Mouse (Mus musculus): Measurements from ENCODE around the gene Atxn7l1.

Atxn7l1 gene

DNA sequence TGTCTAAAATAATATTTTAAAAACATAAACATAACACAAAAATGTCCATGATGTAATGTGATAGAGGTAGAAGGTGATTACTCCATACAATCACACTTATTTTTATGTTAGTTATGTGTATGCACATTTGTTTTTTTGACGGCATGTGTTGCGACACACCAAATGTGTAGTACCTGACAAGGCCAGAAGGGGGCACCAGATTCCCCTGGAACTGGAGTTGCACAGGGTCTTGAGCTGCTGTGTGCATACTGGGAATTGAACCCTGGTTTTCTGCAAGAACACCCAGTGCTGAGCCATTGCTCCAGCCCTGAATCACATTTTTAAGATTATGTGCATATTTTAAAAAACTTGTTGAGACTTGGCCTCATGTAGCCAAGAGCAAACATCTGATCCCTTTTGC lies 133.3 kb downstream of the Atxn7l1 start:
- peak; percentile 77 for DNase-seq

- DNase-seq, result peak; percentile 33
These were observed 136.9 kb downstream of the Atxn7l1 start for GRCm38 (mm10) chr12:33284344-33284936.

DNA sequence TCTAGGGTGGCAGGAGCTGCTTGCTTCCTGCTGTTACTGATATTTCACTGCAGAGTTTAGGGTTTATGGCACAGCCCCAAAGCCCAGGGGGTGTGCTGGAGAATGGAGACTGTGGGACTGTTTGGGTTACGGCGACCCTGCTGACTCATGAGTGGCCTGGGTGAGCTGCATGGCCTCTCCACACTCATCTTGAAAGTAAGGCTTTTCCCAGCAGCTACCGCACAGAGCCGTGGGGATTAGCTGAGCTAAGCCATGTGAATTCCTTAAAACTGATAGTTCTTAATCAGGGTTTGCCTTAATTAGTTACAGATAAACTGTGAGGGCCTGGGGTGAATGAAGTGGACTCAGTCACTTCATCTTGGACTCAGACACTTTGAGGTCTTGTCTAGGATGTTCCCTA lies 137.9 kb downstream of the Atxn7l1 start:
- peak; percentile 32 for DNase-seq

- peak; percentile 36 for DNase-seq
These were observed 138.6 kb downstream of the Atxn7l1 start for GRCm38 (mm10) chr12:33285933-33286649.

GRCm38 (mm10) chr12:33287686-33288085 lies 140.2 kb downstream of the Atxn7l1 start:
- peak; percentile 33 for DNase-seq

- DNase-seq, result no peak
These were observed 141.3 kb downstream of the Atxn7l1 start for GRCm38 (mm10) chr12:33288746-33289145.

DNA sequence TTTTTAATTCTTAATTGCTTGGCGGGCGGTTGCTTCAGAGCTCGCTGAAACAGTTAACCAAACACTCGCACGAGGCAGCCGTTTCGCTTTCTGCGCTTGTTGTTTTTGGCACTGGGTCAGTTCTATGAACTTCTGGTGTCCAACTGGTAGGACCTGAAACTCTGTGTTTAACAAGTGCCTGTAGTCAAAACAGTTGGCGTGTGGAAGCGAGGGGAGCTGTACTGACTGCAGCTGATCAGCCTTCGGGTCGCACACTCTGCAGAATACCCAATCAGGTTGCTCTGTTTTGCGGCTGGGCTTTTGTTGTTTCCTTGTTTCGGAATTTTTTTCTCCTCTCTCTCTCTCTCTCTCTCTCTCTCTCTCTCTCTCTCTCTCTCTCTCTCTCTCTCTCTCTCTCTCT lies 154.6 kb downstream of the Atxn7l1 start:
- peak; percentile 83 for DNase-seq

GRCm38 (mm10) chr12:33302523-33303383 lies 155.3 kb downstream of the Atxn7l1 start:
- DNase-seq, result peak; percentile 75

GRCm38 (mm10) chr12:33303384-33303770 lies 155.9 kb downstream of the Atxn7l1 start:
- peak; percentile 33 for DNase-seq

DNA sequence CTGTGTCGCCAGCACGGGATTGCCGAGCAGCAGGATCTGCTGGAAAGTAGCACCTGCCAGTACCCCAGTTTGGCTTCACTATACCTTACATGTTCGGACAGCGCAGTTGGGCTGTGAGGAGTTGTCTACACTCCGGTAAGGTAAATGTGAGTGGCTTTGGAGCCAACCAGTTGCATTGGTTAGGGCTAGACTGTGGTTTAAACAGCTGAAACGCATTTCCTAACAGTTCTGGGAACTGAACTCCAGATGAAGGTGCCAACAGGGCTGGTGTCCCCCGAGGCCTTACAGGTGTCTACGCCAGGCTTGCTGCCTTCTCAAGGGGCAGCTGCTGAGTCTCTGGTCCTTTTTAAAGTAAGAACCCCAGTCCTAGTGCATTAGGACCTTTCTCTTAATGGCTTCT lies 157.6 kb downstream of the Atxn7l1 start:
- no peak for DNase-seq

- DNase-seq, result no peak
These were observed 159.0 kb downstream of the Atxn7l1 start for GRCm38 (mm10) chr12:33306476-33306875.

DNA sequence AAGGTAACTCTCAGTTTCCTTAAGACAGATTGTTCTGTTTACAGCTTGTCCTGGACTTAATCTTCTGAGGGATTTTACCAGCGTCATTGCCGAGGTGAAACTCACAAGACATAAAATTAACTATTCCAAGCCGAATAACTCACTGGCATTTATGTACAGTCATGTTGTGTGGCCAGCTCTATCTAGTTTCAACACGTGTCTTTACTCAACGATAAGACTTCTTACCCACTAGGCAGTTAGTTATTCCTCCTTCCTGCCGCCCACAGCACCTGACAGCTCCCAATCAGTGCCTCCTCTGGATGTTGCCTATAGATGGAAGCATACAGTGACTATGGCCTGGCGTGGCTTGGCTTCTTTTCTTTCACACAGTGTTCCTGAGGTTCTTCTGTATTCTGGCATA lies 161.2 kb downstream of the Atxn7l1 start:
- no peak for DNase-seq

DNA sequence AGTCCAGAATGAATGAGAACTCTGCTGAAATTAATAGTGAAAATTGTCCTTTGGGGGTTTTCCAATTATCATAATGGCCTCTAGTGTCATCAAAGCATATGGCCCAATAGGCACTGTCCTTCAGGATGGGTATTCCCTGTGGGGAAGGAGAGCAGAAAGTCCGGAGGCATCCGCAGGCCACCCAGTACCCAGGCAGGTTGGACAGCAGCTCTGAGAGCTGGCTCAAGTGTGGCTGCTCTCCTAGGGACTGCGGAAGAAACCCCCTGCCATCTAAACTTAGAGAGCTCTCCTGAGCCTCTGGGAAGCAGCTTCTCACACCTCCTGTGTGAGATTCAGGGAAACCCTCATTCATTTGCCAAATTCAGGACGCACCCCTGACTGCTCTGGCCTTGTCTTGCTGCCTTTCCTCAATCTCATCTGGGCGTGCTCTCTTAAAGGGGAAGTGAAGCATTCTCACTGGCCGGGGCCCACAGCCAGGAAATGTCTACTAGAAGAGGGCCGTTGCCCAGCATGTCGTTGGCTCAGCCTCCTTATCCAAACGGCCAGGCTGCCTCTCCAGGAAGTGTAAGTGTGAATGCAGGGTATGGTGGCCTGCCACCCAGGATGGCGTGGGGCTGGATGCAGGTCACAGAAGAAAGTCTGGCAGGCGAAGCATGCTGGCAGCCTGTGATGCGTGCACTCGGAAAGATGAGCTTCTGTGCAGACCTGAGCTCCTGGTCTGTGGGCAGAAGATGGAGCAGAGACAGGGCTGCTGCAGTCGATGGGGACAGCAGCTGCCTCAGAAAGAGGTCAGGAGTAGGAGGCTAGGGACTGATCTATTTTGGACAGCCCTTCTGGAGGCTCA lies 166.6 kb downstream of the Atxn7l1 start:
- peak; percentile 83 for DNase-seq

DNA sequence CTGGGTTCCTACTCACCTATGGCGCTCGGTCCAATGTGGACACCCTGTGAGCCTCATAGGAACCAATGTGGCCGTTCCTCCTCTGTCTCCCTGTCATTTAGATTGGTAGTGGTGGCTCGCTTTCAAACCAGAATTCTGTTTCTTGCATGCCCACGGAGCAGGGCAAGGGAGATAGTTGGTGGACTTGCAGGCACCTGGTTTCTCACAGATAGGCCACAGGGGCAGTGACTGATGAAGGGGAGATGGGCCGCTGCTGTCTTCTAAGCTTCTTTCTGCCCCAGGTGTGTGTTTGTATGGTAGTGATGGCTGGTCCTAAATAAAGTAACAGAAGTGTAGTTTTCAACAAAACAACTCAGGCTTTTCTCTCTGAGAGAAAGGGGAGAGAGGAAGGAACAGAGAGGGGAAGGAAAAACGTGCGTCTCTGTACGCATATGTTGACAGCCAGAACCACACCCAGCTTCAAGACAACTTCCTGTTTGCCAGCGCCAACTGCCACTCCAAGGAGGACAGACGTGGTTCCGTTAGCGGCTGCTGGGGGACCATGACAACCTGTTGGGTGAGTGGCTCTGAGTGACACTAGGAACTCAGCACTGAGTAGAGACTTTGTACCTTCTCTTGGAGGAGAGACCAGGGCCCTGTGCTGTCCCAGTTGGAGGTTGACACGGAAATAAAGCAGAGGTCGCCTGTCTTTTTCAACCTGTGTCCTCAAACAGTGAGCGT lies 167.6 kb downstream of the Atxn7l1 start:
- DNase-seq, result peak; percentile 64

DNA sequence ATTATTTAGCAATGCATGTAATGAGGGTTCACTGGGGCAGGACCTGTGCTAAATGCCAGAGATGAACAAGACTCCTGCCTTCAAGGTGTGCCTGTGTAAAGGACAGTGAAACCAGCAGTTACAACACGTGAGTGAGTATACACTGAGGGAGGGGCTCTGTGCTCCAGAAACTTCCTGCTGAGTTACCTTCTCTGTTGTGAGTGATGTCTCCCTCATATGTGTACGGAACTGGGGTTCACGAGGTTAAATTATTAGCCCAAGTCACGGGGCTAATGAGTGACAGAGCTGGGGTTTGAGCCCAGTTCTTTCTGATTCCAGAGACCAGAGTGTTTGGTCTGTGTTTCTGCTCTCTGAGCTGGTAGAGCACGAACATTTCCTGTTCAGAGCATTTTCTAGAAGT lies 168.3 kb downstream of the Atxn7l1 start:
- DNase-seq, result no peak

GRCm38 (mm10) chr12:33317792-33318530 lies 170.5 kb downstream of the Atxn7l1 start:
- DNase-seq, result no peak

- DNase-seq, result no peak
These were observed 175.1 kb downstream of the Atxn7l1 start for GRCm38 (mm10) chr12:33322547-33322946.

DNA sequence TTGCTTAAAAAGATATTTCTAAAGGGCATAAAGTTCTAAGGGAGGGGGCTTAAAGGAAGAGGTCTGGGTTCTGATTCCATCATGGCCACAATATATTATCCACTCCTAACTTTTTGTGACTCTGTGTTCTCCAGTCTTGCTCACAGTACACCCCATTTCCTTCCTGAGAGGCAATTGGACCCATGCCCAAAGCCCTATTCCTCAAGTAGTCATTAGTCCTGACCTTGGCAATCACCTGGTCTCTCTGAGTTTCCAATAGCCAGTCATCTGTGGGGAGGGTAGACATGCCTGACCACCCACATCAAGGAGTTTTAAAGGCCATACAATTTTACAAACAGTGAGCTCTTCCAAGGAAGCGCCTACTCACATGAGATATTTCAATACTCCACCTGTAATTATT lies 176.3 kb downstream of the Atxn7l1 start:
- no peak for DNase-seq

DNA sequence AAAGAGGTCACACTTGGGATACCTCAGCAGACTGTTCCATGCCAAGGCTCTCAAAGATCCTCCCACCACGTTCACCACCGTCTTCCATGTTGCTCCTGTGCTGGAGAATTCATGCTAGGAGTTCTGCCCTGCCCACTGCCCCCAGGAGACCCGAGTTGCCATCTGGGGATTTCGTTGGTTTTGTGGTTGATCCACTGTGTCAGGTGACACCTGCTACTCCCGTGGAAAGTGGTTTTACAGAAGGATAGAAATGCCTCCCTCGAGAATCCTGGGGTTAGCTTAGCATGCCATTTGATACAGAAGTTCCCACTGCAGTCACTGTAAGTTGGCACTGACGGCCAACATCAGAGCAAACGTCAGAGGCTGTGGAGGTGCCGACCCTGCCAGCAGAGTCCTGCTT lies 177.9 kb downstream of the Atxn7l1 start:
- no peak for DNase-seq

GRCm38 (mm10) chr12:33332046-33332445 lies 184.6 kb downstream of the Atxn7l1 start:
- no peak for DNase-seq

DNA sequence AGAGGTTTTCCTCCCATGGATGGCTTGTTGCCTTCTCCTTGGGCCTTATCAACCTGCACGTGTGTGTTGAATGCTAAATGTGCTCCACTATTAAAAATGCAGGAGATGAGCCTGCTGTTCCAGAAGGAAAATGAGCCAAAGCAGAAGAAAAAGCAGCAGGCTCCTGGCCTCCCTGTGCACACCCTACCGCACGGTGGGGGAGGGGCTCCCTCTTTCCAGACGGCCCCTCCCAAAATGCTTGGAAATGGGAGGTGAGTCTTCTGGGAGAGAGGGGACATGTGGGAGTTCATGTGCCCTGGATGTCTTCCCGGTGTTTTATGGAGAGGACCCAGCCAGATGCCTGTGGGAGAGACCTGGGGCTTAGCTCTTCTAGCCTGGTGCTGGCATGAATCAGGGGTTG lies 185.3 kb downstream of the Atxn7l1 start:
- DNase-seq, result no peak

Data from lung, postnatal 10 days (tissue).